Mouse (Mus musculus) forebrain, embryonic 11.5 days (tissue): ENCODE measurements around the gene Mtor. TPM values are rescaled to one million over a fixed set of nuclear protein-coding genes. Genes with fewer than 3 reads are reported as not detected.

Experiments used
- ATAC-seq: fragments of 200-750 bp; cut with Nextera tagmentation; replicated peaks from 2 replicates; pipeline ENCODE4 v1.8.0; 2017; ENCODE audit warnings: moderate TSS enrichment; ENCODE audit not compliant: low FRiP score
- DNase-seq: peaks from one replicate; pipeline ENCODE4 v3.0.0-alpha.2; 2017; ENCODE audit warnings: low spot score
- H3K27ac ChIP-seq: fragments of 300-500 bp; sonication (generic); 2 replicates; pipeline ENCODE4 v1.5.1; 2014; ENCODE audit warnings: low read depth, low read length
- H3K27me3 ChIP-seq: fragments of 300-500 bp; sonication (generic); 2 replicates; pipeline ENCODE4 v1.6.1; 2014; ENCODE audit warnings: mild to moderate bottlenecking, low read length, mixed read lengths; ENCODE audit not compliant: control insufficient read depth, insufficient read depth
- H3K36me3 ChIP-seq: fragments of 300-500 bp; sonication (generic); 2 replicates; pipeline ENCODE4 v1.6.1; 2014; ENCODE audit warnings: mild to moderate bottlenecking, low read length, moderate library complexity, mixed read lengths; ENCODE audit not compliant: control insufficient read depth, insufficient read depth
- H3K4me1 ChIP-seq: fragments of 300-500 bp; sonication (generic); replicated peaks from 2 replicates; pipeline ENCODE4 v1.6.1; 2014; ENCODE audit warnings: low read length, mixed read lengths; ENCODE audit not compliant: control insufficient read depth, insufficient read depth
- H3K4me2 ChIP-seq: fragments of 300-500 bp; sonication (generic); 2 replicates; pipeline ENCODE4 v1.6.1; 2014; ENCODE audit warnings: low read depth, mild to moderate bottlenecking, low read length, moderate library complexity, mixed read lengths; ENCODE audit not compliant: severe bottlenecking
- H3K4me3 ChIP-seq: fragments of 300-500 bp; sonication (generic); 2 replicates; pipeline ENCODE4 v1.5.1; 2014; ENCODE audit warnings: low read depth, low read length
- H3K9ac ChIP-seq: fragments of 300-500 bp; sonication (generic); 2 replicates; pipeline ENCODE4 v1.6.1; 2014; ENCODE audit warnings: low read length
- H3K9me3 ChIP-seq: fragments of 300-500 bp; sonication (generic); 2 replicates; pipeline ENCODE4 v1.6.1; 2016; ENCODE audit warnings: low read length, mixed read lengths; ENCODE audit not compliant: control insufficient read depth
- WGBS: fragments of 180-500 bp; shearing (Covaris S2); extraction: QIAGEN DNeasy Blood & Tissue Kit; methylation state at CpG from one replicate; pipeline ENCODE4 v1.1.7; 2014; 5-methylcytosine and 5-hydroxymethylcytosine counted together
- polyA plus RNA-seq: library from polyadenylated mRNA; unstranded; fragments of >200 nt; fragmentation: Nextera tagmentation; extraction: Ambion mirVana; gene quantifications from 2 replicates; pipeline ENCODE4 v1.2.1, GENCODE M21; 2014

Gene Mtor
- polyA plus RNA-seq, 1 experiment from 2014 or later = 37.6 TPM

DNA sequence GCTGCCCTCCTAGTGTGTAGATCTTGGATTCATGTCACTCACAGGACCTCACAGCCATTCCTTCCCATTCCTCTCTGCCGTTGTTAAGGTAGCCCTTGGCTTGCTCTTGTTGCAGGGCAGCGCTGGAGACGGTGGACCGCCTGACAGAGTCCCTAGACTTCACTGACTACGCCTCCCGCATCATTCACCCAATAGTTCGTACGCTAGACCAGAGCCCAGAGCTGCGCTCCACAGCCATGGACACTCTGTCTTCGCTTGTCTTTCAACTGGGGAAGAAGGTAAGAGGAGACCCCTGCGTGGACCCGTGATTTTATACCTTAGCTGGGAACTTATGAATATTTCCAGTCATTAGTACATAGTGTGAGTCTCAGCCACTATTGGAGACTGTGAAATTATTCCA is 36.1 kb downstream of the Mtor start:
- Histone ChIP-seq H3K36me3 (peaks cover 5% of the 10 kb centered on the region), H3K4me3 (no peak overlapping the region), H3K9ac (no peak overlapping the region), H3K4me1 (no peaks in the 10 kb centered on the region), H3K4me2 (no peak overlapping the region), H3K27me3 (no peaks in the 10 kb centered on the region), H3K27ac (no peak overlapping the region), H3K9me3 (no peaks in the 10 kb centered on the region)
- ATAC-seq (no peak), DNase-seq (no peak)
- 94% methylated on average over 12 of the region's 12 CpGs for WGBS

DNA sequence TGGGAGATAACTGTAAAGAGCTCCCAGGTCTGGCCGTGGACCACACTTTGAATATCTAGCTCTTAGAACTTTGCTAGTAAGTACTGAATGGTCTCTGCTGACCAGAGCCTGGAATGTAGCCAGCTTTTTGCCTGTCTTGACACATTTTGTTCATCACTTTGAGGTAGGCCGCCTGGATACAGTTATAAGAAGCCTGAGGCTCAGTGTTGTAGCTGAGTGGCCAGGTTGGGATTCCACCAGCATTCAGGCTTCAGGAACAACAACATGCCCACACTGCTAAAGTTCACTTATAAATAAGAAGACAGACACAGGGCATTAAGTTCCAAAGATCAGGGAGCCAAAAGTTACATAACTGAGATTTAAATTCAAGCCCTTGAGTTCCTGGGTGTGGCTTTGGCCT is 39.4 kb downstream of the Mtor start:
- Histone ChIP-seq H3K27me3 (no peaks in the 10 kb centered on the region), H3K36me3 (peaks cover 7% of the 10 kb centered on the region), H3K4me3 (no peak overlapping the region), H3K4me1 (no peaks in the 10 kb centered on the region), H3K4me2 (no peak overlapping the region), H3K9ac (no peak overlapping the region), H3K27ac (no peak overlapping the region), H3K9me3 (no peaks in the 10 kb centered on the region)
- DNase-seq (no peak), ATAC-seq (no peak)
- 84% methylated on average over 2 of the region's 2 CpGs for WGBS

DNA sequence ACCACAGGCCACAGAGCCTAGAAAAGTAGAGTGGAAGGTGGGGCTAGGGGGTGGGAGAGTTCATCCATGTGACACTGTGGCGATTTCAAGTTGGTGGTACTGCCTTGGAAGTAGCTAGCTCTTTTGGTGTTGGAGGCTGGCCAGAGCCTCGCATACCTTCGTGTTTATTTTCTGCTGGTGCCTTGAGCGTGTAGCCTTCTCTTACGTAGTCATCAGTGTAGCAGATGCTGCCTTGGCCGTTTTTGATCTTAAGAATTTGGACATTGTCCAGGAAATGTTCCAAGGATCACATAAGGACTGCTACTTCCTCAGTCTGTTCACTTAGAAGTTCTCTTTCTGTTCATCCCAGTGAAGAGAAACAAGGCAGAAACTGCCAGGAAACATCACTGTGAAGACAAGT is 42.1 kb downstream of the Mtor start:
- WGBS = 94% methylated on average over 6 of the region's 6 CpGs

DNA sequence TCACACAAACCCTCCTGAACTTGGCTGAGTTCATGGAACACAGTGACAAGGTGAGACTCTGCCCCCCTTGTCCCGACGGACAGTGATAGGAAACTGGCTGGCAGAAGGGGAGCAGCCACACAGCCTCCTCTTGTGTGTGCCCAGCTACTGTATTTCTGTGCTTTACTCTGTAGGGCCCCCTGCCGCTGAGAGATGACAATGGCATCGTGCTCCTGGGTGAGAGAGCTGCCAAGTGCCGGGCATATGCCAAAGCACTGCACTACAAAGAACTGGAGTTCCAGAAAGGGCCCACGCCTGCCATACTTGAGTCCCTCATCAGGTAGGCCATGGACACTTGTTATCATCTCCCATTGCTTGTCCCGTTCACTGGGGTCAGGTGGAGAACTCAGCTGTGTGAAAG is 43.0 kb downstream of the Mtor start:
- 92% methylated on average over 7 of the region's 7 CpGs for WGBS
- Histone ChIP-seq H3K4me3 (no peak overlapping the region), H3K27me3 (no peaks in the 10 kb centered on the region), H3K9ac (no peak overlapping the region), H3K4me1 (no peaks in the 10 kb centered on the region), H3K27ac (no peak overlapping the region), H3K9me3 (no peaks in the 10 kb centered on the region), H3K36me3 (peaks cover 5% of the 10 kb centered on the region), H3K4me2 (no peak overlapping the region)
- DNase-seq = no peak
- ATAC-seq = no peak

More for the DNA sequence above, 42.1 kb downstream of the Mtor start:
- ATAC-seq (no peak), DNase-seq (no peak)
- Histone ChIP-seq H3K36me3 (peaks cover 7% of the 10 kb centered on the region), H3K27ac (no peak overlapping the region), H3K4me1 (no peaks in the 10 kb centered on the region), H3K4me3 (no peak overlapping the region), H3K9ac (no peak overlapping the region), H3K4me2 (no peak overlapping the region), H3K27me3 (no peaks in the 10 kb centered on the region), H3K9me3 (no peaks in the 10 kb centered on the region)

GRCm38 (mm10) chr4:148495160-148495559 is 46.7 kb downstream of the Mtor start:
- no peak for DNase-seq
- Histone ChIP-seq H3K4me2 (no peak overlapping the region), H3K27ac (no peak overlapping the region), H3K4me1 (no peaks in the 10 kb centered on the region), H3K36me3 (peaks cover 2% of the 10 kb centered on the region; the same call in 1 of the 2 replicates), H3K27me3 (no peaks in the 10 kb centered on the region), H3K9me3 (no peaks in the 10 kb centered on the region), H3K9ac (no peak overlapping the region), H3K4me3 (no peak overlapping the region)
- WGBS = 90% methylated on average over 6 of the region's 6 CpGs
- no peak for ATAC-seq

GRCm38 (mm10) chr4:148495874-148496689 is 47.7 kb downstream of the Mtor start:
- H3K4me2 ChIP-seq = no peak overlapping the region
- no peaks in the 10 kb centered on the region for H3K4me1 ChIP-seq
- no peak overlapping the region for H3K27ac ChIP-seq
- 90% methylated on average over 25 of the region's 25 CpGs for WGBS
- no peak for DNase-seq
- H3K36me3 ChIP-seq = peaks cover 2% of the 10 kb centered on the region; the same call in 1 of the 2 replicates
- H3K4me3 ChIP-seq = no peak overlapping the region
- H3K9me3 ChIP-seq = no peaks in the 10 kb centered on the region
- no peaks in the 10 kb centered on the region for H3K27me3 ChIP-seq
- ATAC-seq = no peak
- no peak overlapping the region for H3K9ac ChIP-seq

DNA sequence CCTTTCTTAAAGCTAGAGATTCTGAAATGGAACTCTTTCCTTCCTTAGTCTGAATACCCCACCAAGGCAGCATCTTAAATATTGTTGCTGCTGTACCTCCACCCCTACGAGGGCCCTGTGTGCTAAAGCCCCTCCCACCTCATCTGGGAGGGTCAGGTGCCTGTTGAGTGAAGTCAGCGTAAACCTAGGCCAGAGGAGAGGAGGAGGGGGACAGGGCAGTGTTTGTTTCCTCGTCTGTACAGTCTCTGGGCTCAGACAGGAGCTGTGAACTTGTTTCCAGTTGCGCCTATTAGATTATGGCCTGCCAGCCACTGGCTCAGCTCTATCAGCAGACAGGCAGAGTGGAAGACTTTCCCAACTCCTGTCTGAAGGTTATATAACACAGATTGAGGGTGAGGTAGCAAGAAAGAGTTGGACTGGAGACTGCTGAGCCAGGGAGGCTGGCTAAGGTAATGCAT is 52.0 kb downstream of the Mtor start, which contains the start of gene Angptl7:
TSS of gene Angptl7 (minus strand) at position 51 of the 458 bp plus-strand sequence.
- H3K4me2 ChIP-seq = no peak within 1 kb of the TSS
- DNase-seq = no peak
- no peak within 1 kb of the TSS for H3K9ac ChIP-seq
- no peaks in the 10 kb centered on the region for H3K27me3 ChIP-seq
- H3K4me1 ChIP-seq = no peaks in the 10 kb centered on the region
- H3K36me3 ChIP-seq = no peaks in the 10 kb centered on the region; the same call in 1 of the 2 replicates
- ATAC-seq = no peak
- no peak within 1 kb of the TSS for H3K4me3 ChIP-seq
- no peak within 1 kb of the TSS for H3K27ac ChIP-seq
- no peaks in the 10 kb centered on the region for H3K9me3 ChIP-seq
- WGBS = 76% methylated on average over 4 of the region's 4 CpGs

DNA sequence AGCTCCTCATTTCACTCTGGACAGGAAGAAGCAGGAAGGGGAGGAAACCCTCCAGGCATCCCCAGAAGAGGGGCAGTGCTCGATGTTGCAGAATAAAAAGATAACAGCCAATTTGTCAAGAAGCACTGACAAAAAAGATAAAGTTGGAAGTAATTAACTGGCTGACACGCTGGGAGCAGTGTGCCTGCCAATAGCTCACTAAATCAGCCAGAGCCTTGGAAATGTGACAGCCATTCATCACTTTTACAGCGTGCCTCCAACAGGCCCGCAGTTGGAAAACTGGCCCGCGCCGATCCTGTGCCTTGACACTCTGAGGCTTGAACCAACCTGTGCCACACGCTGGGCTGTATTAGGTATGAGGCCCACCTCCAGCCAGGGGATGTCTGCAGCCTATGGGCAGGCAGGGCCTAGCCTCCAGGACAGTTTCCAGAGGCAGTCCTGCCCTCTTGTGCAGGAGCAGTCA is 56.1 kb downstream of the Mtor start:
- Histone ChIP-seq H3K27ac (no peak overlapping the region), H3K9ac (no peak overlapping the region), H3K9me3 (no peaks in the 10 kb centered on the region), H3K36me3 (peaks cover 4% of the 10 kb centered on the region), H3K4me1 (no peaks in the 10 kb centered on the region), H3K27me3 (no peaks in the 10 kb centered on the region), H3K4me2 (no peak overlapping the region), H3K4me3 (no peak overlapping the region)
- ATAC-seq (no peak), DNase-seq (no peak)
- 85% methylated on average over 8 of the region's 8 CpGs for WGBS

DNA sequence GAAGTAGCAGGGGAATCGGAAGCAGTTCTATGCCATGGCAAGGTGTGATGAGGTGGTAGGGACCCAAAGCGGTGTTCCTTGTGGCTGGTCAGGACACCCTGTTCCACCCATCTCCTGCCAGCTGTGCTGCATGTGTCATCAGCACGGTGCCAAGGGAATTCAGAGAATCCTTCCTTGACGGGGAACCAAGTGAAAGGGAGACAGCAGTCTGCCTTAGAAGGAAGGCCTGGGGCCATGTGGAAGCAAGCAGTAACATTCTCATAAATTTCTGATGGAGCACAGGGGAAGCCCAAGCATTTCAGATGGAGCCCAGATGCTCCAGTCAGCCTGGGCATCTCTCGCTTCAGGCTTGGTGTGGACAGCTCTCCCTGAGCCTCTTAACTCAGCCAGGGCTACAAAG is 59.2 kb downstream of the Mtor start:
- no peak for ATAC-seq
- peaks cover 4% of the 10 kb centered on the region for H3K36me3 ChIP-seq
- WGBS = 83% methylated on average over 5 of the region's 5 CpGs

More for the DNA sequence above, 59.2 kb downstream of the Mtor start:
- Histone ChIP-seq H3K9ac (no peak overlapping the region), H3K4me1 (no peaks in the 10 kb centered on the region), H3K27ac (no peak overlapping the region), H3K4me2 (no peak overlapping the region), H3K4me3 (no peak overlapping the region), H3K9me3 (no peaks in the 10 kb centered on the region), H3K27me3 (no peaks in the 10 kb centered on the region)
- no peak for DNase-seq
